Mouse (Mus musculus): ENCODE measurements at regions not wholly inside any gene's neighbourhood (a gene's known extent, or its start where the extent isn't known, plus 50 kb on each side); places are given as distances from the start of the nearest gene placed in this dataset.
A peak's percentile ranks its signal among the peaks of the same experiment; 100 is the strongest.

DNA sequence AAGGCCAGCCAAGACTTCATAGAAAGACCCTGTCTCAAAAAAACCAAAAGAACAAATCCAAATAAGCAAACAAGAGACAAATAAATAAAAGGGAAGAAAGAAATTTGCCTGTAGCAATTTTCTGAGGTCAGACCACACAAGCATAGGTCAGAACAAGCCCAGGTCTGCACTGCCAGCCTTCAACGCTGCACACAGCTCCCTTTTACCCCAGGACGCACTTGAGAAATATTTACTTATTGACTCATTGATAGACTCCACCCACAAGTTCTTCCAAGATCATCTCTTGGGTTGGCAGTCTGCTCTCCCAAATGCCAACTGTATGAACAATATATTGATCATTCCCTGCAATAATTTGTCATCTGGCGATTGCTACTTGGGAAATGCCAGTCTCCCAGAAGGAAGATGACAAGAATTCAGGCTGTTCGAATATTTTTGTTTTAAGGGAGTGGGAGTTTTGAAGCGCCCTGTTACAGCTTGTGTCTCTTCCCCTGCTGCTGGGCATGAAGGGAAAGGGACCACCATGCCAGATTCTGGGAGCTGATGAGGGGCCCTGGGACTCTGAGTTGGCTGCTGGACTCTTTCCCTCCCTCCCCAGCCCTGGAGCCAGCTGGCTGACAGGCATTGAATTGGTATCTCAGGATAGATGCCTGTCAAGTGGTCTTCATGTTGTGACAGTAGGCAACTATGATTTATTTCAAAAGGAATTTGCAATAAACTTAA lies 102.9 kb upstream of the Tle3 start:
- DNase-seq, result no peak

DNA sequence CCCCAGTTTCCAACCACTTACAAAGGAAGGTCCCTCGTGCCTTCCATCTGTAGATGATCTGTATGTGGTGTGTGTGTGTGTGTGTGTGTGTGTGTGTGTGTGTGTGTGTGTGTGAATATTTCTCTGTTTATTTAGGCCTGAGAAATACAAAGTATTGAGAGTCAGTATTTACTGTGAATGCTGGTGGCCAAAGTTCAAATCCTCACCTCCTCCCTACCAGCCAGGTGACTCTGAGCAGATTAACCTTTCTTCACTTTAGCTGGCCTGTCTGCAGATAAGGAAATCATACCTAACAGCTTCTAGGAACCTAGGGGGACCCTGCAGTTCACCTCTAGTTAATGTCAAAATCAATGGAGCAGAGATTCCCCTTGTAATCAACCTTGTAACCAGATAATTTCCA lies 100.9 kb upstream of the Tle3 start:
- DNase-seq, result no peak

DNA sequence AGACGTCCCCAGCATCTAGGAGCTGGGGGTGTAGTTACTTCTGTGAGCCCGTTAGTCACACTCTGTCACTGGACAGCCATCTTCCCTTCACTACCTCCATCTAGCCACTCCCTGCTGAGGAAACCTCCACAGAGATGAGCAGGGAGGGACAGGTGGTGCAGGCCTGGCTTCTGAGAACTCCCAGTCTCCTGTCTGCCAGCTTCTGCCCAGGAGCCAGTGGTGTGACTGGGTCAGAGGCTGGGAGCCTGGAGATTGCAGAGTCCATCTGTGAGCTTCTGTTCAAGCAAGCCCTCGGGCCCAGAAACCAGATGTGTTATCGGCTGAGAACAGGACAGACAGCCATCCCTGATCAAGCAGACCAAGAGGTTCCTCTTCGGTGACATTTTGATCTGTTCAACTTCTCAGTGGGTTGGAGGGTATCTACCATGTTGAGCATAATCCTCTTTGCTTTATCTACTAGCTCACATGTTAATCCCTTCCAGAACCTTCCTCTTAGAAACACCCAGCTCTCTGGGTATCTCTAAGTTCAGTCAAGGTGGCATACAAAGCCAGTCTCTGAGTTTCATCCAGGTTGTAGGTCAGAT lies 100.3 kb upstream of the Tle3 start:
- no peak for DNase-seq

DNA sequence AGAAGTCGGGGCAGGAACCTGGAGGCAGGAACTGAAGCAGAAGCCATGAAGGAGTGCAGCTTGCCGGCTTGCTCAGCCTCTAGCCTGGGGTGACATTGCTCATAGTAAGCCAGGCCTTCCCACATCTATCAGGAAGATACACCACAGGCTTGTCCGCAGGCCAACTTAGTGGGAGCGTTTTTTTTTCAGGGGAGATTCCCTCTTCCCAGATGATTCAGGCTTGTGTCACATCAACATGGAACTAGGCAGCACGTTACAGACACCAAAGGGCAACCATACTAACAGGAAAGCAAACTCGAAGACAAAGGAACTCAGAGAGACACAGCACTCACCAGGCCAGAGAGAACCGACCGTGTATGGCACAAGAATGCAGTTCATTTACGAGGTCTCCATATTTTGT lies 98.1 kb upstream of the Tle3 start:
- no peak for DNase-seq

DNA sequence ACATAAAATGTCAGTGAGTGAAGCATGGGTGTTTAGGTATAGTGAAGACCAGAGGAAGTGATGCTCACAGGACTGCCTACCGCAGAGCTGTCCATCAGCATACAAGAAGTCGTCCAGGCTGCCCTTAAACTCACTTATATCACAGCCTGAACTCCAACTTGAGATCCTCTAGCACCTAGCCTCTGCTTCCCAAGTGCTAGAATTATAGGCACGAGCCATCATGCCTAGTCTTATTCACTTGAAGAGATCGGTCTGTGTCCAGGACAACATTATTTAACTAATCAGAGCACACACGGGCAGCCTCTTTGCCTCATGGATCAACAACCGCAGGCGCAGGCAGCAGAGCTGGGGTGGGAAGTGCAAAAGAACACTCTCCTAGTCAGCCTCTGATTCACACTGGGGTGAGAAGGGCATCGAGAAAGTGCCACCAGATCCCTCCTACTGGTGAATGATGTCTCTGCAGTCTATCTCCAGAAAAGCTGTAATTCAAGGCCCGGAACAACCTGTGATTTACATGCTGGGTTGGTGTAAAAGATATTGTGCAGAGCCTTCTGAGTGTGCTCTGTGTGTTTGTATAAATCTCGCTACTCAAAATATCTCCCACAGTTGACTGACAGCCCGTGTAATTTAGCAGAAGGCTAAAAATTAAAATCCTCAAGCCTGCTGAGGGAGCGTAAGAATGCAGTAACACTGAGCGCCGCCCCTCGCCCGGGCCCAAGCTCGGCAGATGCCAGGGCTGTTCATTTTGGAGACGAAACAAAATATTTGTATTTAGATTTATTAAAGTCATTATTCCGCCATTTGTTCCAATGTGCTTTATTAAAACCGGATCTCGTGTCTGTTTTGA lies 94.6 kb upstream of the Tle3 start:
- peak; percentile 63 for DNase-seq

DNA sequence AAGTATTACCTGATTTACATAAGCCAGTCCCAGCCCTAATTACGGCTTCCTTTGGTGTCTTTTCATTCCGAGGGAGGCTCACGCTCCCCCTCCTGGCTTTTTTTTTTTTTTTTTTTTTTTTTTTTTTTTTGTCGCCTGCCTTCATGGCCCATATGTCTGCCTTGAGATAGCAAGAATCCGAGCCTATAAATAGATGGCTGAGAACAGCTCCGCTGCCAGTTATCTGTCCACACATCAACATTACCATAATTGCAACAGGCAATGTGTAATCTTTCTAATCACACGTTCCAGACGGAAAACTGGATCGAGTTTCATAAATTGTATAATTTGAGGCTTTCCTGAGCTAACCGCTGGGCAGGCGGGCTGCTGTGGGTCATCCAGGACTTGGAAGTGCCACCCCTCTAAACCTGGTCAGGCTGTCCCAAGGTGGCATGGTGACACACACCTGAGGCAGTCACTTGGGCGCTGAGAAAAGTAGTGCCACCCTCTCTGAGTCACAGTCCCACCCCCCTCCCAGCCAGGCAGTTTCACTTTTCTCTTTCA lies 93.9 kb upstream of the Tle3 start:
- DNase-seq, result peak; percentile 62

DNA sequence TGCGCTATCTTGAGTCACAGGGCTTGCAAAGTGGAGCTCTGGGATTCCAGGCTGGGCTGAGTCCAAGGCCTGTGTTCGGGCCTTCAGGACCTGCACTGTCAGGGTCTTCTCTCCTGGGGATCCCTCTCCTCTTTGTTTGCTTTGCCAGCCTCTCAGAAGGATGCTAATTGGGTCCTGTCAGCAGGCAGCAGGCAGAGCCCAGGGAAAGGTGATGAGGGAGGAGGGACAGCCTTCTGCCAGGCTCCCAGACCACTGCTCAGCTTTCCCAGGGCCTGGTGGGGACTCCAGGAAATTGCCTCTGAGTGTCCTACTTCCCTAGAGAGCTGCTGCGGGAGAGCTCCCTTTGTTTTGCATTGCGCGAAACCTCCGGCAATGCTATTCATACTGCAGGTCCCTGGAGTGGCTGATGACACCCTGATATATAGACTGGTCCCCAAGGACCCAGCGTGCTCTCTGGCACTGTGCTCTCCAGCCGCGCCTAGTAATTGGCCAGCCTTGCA lies 93.1 kb upstream of the Tle3 start:
- DNase-seq, result no peak

DNA sequence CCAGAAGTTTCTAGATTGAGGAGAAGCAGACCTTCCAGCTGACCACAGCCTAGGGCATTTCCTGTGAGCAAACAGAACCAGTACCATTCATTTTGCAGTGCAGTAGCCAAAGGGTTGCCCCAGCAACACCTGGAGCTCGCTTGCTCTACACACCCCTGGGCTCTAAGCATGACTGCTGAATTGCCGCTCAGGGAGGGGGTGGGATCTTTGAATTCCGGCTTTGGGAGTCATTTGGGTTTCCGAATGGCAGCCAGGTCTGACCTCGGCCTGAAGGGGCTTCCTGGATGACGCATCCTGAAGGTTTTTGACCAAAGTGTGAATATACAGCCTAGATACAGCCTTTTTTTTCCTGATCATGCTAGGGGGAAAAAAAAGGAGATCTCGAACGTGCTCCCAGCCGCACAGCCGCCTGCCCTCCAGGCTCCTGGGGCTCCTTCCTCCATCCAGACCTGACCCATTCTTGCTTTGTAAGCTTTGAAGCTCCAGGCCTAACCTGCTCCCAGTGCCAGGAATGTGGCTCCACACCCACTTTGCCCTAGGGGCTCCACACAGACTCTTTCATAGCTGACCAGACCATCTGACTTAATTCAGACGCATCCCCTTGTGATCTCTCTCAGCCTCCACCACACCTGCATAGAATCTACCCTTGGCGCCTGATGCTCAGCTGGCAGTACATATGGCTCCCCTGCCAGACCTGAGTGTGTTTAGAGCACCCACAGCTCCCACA lies 91.1 kb upstream of the Tle3 start:
- DNase-seq, result no peak

DNA sequence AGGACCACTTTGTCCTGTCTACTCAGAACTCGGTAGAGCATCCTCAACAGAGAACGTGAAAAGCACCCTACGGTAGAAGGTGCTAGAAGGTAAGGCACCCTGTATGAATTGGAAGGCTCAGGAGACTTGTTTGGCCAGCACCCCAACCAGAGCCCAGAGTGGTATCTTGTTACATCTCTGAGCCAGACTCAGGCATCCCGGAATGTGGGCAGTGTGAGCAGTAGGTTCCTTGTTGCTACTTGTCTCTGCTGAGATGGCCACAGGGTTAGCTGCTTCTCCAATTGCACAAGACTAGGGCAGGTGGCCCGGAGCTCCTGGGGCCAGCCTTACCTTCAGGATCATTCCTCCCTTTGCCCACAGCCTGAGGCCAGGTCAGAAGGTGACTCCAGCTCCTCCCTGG lies 88.9 kb upstream of the Tle3 start:
- no peak for DNase-seq

DNA sequence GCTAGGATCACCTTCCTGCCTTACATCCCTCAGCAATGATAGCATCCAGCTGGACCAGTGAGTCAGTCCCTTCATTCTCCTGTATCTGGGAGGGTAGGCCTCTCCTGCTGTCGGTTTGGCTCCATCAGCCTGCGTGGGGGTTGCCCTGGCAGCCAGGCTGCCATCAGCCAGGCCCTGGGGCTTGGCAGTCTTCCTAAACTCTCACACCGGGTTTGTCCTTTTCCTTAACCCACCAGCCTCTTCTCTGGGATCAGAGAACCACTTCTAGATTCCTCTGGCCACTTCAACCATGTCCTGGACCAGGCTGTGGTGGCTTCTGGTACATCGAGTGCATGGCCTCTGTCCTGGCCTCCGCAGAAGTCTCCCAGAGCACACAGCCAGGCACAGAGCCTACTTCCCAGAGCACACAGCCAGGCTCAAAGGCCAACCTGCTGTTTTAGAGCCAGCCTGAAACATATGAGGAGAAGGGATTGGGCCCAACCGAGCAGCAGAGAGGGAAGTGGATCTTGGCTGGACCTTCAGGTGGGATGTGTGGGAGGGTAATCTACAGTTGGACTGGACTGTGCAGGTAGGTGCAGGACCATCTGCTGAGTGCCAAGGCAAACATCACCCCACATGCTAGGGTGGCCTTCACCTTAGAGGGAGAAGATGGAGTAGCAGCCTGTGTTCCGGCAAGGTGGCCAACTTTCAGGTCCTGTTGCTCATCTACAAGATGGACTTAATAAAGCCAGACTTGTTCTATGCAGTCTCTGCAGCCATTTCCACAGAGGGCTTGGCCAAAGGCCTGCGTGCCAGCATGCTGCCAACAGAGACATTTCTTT lies 87.8 kb upstream of the Tle3 start:
- no peak for DNase-seq

DNA sequence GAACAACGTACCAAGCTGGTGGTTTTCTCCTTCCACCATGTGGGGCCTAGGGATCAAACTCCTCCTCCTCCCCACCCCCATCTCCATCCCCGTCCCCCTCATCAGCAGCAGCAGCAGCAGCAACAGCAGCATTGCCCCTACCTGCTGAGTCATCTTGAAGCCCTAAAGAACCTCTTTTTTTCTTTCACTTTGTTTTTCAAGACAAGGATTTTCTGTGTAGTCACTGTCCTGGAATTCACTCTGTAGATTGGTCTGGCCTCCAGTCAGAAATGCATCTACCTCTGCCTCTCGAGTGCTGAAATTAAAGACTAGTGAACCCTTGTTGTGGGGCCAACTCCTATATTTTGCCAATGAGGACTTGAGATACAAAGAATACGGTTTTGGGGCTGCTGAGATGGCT lies 85.6 kb upstream of the Tle3 start:
- DNase-seq, result no peak

DNA sequence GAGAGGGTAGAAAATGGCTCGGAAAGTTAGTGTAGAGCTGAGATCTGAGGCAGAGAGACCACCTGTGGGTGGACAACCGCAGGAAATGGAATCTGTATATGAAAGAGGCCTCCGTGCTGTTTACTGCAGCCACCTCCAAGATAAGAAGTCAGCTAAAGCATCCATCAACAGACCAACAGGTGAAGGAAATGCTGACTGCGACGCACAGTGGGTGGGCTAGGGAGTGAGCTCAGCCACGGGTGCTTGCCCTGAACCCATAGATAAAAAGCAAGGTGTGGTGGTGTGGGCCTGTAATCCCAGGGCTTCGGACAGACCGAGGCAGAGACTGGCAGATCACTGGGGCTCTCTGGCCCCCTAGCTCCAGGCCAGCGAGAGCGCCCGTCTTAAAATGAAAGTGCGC lies 83.0 kb upstream of the Tle3 start:
- no peak for DNase-seq

DNA sequence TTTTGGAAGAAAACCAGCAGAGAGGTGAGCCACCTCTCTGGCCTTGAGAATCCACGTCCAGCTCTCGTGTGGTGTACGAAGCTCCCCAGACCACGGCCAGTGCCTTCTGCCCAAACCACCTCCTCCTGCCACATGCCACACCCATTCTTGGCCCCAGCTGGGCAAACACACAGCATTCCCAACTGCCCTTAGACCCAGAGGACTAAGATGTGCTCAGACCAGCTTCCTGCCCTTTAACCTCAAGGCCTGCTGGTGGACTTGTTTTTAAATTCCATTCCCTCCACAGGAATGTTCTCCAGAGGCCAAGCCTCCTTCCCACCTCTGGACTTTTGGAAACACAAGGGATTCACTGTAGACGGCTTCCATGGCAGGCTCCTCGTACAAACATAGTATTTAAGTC lies 82.5 kb upstream of the Tle3 start:
- no peak for DNase-seq

DNA sequence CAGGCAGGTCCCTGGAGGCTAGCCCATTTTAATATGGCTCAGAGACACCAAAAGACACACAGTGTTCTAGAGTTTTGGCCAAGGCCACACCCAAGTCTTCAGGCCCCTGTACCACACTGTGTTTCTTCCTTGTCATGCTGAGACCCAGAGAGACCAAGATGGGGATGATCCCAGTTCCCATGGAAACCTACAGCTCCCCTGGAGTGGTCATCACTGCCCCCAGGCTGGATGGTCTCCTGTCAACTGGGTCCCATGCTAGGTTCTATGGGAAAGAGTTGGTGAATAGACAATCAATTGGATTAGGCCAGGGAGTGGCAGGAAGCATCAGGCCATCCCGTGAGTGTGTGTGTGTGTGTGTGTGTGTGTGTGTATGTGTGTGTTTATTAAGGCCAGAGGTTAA lies 80.5 kb upstream of the Tle3 start:
- no peak for DNase-seq

DNA sequence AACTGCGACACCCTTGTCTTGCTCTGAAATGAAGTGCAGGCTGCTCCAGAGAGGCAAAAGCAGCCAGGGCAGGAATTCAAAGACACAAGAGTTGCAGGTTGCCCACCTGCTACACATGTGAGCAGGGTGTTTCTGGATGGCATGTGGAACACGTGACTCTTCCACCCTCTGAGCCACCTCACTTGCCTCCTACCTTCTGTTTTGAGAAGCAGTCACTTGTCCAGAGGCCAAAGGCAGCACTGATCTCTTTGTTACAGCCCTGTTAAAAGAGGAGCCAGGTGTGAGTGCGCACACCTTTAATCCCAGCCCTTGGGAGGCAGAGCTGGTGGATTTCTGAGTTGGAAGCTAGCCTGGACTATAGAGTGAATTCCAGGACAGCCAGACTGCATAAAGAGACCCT lies 79.7 kb upstream of the Tle3 start:
- no peak for DNase-seq

DNA sequence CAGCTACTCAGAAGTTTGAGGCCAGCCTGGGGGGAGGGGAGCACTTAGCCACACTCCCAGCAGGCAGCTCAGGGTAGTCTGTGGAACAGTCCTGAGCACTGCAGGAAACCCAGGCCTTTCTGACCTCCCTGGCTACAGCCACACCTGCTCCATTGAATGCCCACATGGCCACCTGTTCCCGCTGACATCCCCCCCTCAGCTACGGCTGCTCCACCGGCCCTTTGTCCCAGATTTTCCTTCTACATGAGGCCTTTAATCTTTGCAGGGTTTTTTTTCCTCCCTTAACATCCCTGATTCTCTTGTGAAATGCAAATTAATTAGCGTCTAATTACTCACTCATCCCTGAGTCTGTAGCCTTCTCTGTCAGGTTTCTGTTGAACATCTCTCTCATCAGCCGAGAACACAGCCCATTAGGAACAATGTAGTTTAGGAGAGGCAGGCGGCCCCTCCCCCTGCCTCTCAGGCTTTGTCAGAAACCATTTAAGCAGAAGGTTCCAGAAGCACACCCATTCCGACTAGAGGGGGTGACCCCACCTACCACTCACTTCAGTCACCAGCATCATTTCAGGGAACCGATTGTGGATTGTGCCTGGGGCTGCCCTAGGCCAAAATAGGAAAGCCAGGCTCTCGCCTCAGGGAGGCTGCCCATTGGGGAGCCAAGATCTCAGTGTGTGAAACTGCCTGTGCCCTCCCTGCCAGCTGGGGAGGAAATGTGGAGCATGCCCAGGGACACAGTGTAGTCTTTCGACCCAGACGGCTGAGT lies 78.8 kb upstream of the Tle3 start:
- no peak for DNase-seq

DNA sequence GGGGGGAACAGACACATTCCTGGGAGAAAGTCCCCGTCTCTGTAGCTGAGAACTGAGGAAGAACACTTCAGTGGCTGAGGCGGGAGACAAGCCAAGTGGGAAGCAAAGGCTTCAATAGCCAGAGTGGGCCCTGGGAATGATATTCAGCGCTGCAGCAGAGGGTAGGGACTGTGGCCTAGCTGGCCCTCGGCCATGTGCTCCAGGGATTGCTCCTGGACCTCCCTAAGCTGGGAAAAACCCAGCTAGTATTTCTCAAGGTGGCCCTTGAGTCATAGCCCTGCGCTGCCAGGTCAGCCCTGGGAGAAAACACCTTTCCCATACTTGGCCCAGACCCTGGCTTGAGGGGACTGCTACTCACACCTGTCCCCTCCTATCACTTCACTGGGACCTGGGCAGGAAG lies 77.2 kb upstream of the Tle3 start:
- no peak for DNase-seq

DNA sequence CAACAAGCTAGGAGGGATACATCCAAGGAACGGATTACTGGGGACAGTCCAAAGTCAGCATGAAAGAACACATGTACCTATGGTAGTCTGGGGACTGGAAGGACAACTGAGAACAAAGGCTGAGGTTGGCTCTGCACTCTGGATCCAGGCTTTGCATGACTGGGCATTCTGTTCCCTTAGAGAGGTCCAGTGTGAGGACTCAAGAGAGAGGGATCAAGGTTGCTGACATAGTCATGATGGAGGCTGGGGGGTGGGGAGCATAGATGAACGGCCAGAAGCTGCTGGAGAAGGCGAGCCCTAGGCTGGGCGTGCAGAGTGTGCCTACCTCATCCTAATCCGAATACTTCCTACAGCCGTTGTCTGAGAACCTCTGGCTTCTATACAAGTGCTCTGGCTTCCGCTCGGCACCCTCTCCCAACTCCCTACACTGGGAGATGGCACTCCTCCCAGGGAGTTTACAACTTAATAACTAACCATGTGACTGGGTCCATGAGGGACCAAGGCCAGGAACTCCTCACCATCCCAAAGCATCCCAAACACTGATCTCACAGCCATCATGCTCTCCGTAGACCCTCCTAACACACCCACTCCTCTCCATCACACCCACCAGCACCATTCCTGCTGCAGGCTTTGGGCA lies 75.7 kb upstream of the Tle3 start:
- DNase-seq, result no peak

DNA sequence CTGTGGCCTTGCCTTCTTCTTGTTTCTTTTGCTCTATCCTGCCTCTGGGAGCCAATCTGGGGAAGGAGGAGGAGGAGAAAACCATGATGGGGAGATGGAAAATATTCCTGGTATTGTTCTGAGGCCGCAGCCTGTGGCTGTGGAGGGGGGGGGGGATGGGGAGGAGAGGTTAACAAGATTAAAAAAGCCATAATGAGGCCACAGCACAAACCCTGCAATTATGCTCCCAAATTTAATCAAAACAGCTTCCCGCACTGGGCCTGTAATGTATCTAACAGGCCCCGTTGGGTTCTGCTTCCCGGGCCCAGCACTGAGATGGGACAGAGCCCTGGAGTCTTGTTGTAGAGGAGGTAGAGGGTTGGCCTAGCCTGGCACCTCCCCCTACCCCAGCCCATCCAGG lies 74.8 kb upstream of the Tle3 start:
- no peak for DNase-seq

DNA sequence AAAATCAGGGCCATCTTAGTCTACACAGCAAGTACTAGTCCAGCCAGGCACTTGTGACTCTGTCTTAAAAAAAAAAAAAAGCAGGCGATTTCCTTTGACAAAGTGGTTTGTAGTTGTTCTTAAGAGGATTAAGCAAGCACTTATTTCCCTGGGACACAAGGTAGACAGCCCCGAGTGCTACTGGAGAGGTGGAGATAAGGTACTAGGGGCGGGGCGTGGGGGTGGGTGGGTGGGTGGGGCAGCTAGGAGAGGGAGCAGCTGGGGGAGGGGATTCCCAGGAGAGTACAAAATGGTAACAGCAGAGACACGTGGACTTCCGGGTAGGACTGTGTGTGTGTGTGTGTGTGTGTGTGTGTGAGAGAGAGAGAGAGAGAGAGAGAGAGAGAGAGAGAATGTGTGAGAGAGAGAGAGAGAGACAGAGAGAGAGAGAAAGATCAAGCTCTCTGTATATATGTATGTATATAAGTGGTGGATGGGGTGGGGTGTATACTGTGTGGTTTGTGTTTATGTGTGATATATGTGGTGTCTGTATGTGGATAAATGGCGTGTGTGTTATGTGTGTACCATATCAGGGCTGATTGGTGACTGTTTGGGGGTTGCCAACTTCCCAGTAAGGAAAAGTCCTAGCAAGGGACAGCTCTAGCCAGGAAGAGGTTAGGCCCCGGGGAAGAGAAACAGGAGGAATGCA lies 72.1 kb upstream of the Tle3 start:
- DNase-seq, result no peak
